Mouse (Mus musculus): ENCODE results near the gene Ptges3l. TPM values are rescaled to one million over a fixed set of nuclear protein-coding genes. Genes with fewer than 3 reads are reported as not detected.
"Not testable (repeated sequence)": the region's sequence is repeated elsewhere in the genome, so short reads cannot be mapped to it uniquely, and the experiment has no call there.

Ptges3l gene
- polyA plus RNA-seq, 1 experiment from 2014 or later, result 1.7 TPM

GRCm38 (mm10) chr11:101438006-101438405 lies 12.9 kb upstream of the Ptges3l start:
- not testable (repeated sequence) for H3K4me1 ChIP-seq (ENCODE audit: control insufficient read depth, insufficient read depth, low read length); DNase-seq (ENCODE audit: low spot score, missing footprints); H3K27me3 ChIP-seq (ENCODE audit: control insufficient read depth, insufficient read depth, low read length); ATAC-seq (ENCODE audit: low FRiP score); H3K9me3 ChIP-seq (ENCODE audit: control insufficient read depth, low read length); H3K9ac ChIP-seq (ENCODE audit: low read length); H3K4me2 ChIP-seq; H3K36me3 ChIP-seq (ENCODE audit: control insufficient read depth, insufficient read depth, low read length); H3K27ac ChIP-seq (ENCODE audit: low read depth, low read length); H3K4me3 ChIP-seq (ENCODE audit: low read depth, low read length)
- WGBS, result 60% methylated on average over 3 of the region's 3 CpGs

- H3K9ac ChIP-seq (ENCODE audit: low read length), result no peak overlapping the region
- no peak overlapping the region for H3K4me3 ChIP-seq (ENCODE audit: low read depth, low read length)
- H3K9me3 ChIP-seq (ENCODE audit: control insufficient read depth, low read length), result no peaks in the 10 kb centered on the region
- H3K4me2 ChIP-seq, result no peak overlapping the region
- no peak overlapping the region for H3K27ac ChIP-seq (ENCODE audit: low read depth, low read length)
- DNase-seq (ENCODE audit: low spot score, missing footprints) (no peak), ATAC-seq (ENCODE audit: low FRiP score) (no peak)
- peaks cover 11% of the 10 kb centered on the region for H3K36me3 ChIP-seq (ENCODE audit: control insufficient read depth, insufficient read depth, low read length)
- WGBS, result 56% methylated on average over 4 of the region's 4 CpGs
- H3K4me1 ChIP-seq (ENCODE audit: control insufficient read depth, insufficient read depth, low read length), result no peaks in the 10 kb centered on the region
- no peaks in the 10 kb centered on the region for H3K27me3 ChIP-seq (ENCODE audit: control insufficient read depth, insufficient read depth, low read length)
These were observed 11.8 kb upstream of the Ptges3l start for GRCm38 (mm10) chr11:101436916-101437315.

GRCm38 (mm10) chr11:101435831-101436230 lies 10.7 kb upstream of the Ptges3l start:
- H3K36me3 ChIP-seq (ENCODE audit: control insufficient read depth, insufficient read depth, low read length), result peaks cover 14% of the 10 kb centered on the region
- WGBS, result 92% methylated on average over 4 of the region's 4 CpGs

GRCm38 (mm10) chr11:101433396-101433795 lies 8.3 kb upstream of the Ptges3l start:
- H3K27ac ChIP-seq (ENCODE audit: low read depth, low read length), result no peak overlapping the region
- H3K4me2 ChIP-seq, result no peak overlapping the region
- no peaks in the 10 kb centered on the region for H3K4me1 ChIP-seq (ENCODE audit: control insufficient read depth, insufficient read depth, low read length)
- H3K36me3 ChIP-seq (ENCODE audit: control insufficient read depth, insufficient read depth, low read length), result peaks cover 21% of the 10 kb centered on the region
- 97% methylated on average over 13 of the region's 13 CpGs for WGBS
- no peak overlapping the region for H3K4me3 ChIP-seq (ENCODE audit: low read depth, low read length)
- no peak for ATAC-seq (ENCODE audit: low FRiP score)
- no peaks in the 10 kb centered on the region for H3K27me3 ChIP-seq (ENCODE audit: control insufficient read depth, insufficient read depth, low read length)
- H3K9ac ChIP-seq (ENCODE audit: low read length), result no peak overlapping the region
- DNase-seq (ENCODE audit: low spot score, missing footprints), result no peak
- no peaks in the 10 kb centered on the region for H3K9me3 ChIP-seq (ENCODE audit: control insufficient read depth, low read length)

More at GRCm38 (mm10) chr11:101435831-101436230, 10.7 kb upstream of the Ptges3l start:
- DNase-seq (ENCODE audit: low spot score, missing footprints), result no peak
- ATAC-seq (ENCODE audit: low FRiP score), result no peak
- Histone ChIP-seq H3K9ac (ENCODE audit: low read length) (no peak overlapping the region), H3K4me2 (no peak overlapping the region), H3K9me3 (ENCODE audit: control insufficient read depth, low read length) (no peaks in the 10 kb centered on the region), H3K27ac (ENCODE audit: low read depth, low read length) (no peak overlapping the region), H3K4me3 (ENCODE audit: low read depth, low read length) (no peak overlapping the region), H3K27me3 (ENCODE audit: control insufficient read depth, insufficient read depth, low read length) (no peaks in the 10 kb centered on the region), H3K4me1 (ENCODE audit: control insufficient read depth, insufficient read depth, low read length) (no peaks in the 10 kb centered on the region)

GRCm38 (mm10) chr11:101431327-101431726 lies 6.2 kb upstream of the Ptges3l start:
- Histone ChIP-seq H3K4me2 (no peak overlapping the region), H3K4me1 (ENCODE audit: control insufficient read depth, insufficient read depth, low read length) (peaks cover 4% of the 10 kb centered on the region; the same call in 1 of the 2 replicates), H3K9ac (ENCODE audit: low read length) (no peak overlapping the region), H3K27ac (ENCODE audit: low read depth, low read length) (no peak overlapping the region), H3K9me3 (ENCODE audit: control insufficient read depth, low read length) (no peaks in the 10 kb centered on the region), H3K36me3 (ENCODE audit: control insufficient read depth, insufficient read depth, low read length) (peaks cover 21% of the 10 kb centered on the region), H3K4me3 (ENCODE audit: low read depth, low read length) (no peak overlapping the region), H3K27me3 (ENCODE audit: control insufficient read depth, insufficient read depth, low read length) (no peaks in the 10 kb centered on the region)
- ATAC-seq (ENCODE audit: low FRiP score) (no peak), DNase-seq (ENCODE audit: low spot score, missing footprints) (no peak)
- WGBS, result 92% methylated on average over 9 of the region's 9 CpGs

GRCm38 (mm10) chr11:101426165-101426564 lies 1.0 kb upstream of the Ptges3l start:
- Histone ChIP-seq H3K27me3 (ENCODE audit: control insufficient read depth, insufficient read depth, low read length) (0 out of 2 replicates have a peak, but pooled peaks cover 4% of the 10 kb centered on the region), H3K9me3 (ENCODE audit: control insufficient read depth, low read length) (no peaks in the 10 kb centered on the region), H3K4me2 (peak overlapping the region; percentile 95), H3K4me1 (ENCODE audit: control insufficient read depth, insufficient read depth, low read length) (peaks cover 17% of the 10 kb centered on the region), H3K36me3 (ENCODE audit: control insufficient read depth, insufficient read depth, low read length) (peaks cover 7% of the 10 kb centered on the region), H3K4me3 (ENCODE audit: low read depth, low read length) (peak overlapping the region; percentile 95), H3K27ac (ENCODE audit: low read depth, low read length) (no peak overlapping the region), H3K9ac (ENCODE audit: low read length) (peak overlapping the region; percentile 81; the same call in 1 of the 2 replicates)
- 65% methylated on average over 8 of the region's 8 CpGs for WGBS
- ATAC-seq (ENCODE audit: low FRiP score) (no peak), DNase-seq (ENCODE audit: low spot score, missing footprints) (no peak)

- Histone ChIP-seq H3K4me1 (ENCODE audit: control insufficient read depth, insufficient read depth, low read length) (peaks cover 17% of the 10 kb centered on the region), H3K27me3 (ENCODE audit: control insufficient read depth, insufficient read depth, low read length) (0 out of 2 replicates have a peak, but pooled peaks cover 4% of the 10 kb centered on the region), H3K27ac (ENCODE audit: low read depth, low read length) (peak within 1 kb of the TSS; percentile 51), H3K4me3 (ENCODE audit: low read depth, low read length) (peak within 1 kb of the TSS; percentile 95), H3K4me2 (peak within 1 kb of the TSS; percentile 95), H3K36me3 (ENCODE audit: control insufficient read depth, insufficient read depth, low read length) (no peaks in the 10 kb centered on the region), H3K9ac (ENCODE audit: low read length) (peak within 1 kb of the TSS; percentile 81), H3K9me3 (ENCODE audit: control insufficient read depth, low read length) (no peaks in the 10 kb centered on the region)
- DNase-seq (ENCODE audit: low spot score, missing footprints) (no peak), ATAC-seq (ENCODE audit: low FRiP score) (peak; percentile 43; the same call in 1 of the 2 replicates)
- 5% methylated on average over 23 of the region's 23 CpGs for WGBS
These were observed 855 bp downstream of the Ptges3l start, which contains the start of gene Gm27029 for GRCm38 (mm10) chr11:101424105-101424851. Gm27029 (minus strand) TSS chr11:101424796.

- no peak for ATAC-seq (ENCODE audit: low FRiP score)
- Histone ChIP-seq H3K9me3 (ENCODE audit: control insufficient read depth, low read length) (no peaks in the 10 kb centered on the region), H3K27ac (ENCODE audit: low read depth, low read length) (no peak overlapping the region), H3K4me1 (ENCODE audit: control insufficient read depth, insufficient read depth, low read length) (peaks cover 10% of the 10 kb centered on the region), H3K9ac (ENCODE audit: low read length) (no peak overlapping the region), H3K4me3 (ENCODE audit: low read depth, low read length) (no peak overlapping the region), H3K4me2 (no peak overlapping the region), H3K36me3 (ENCODE audit: control insufficient read depth, insufficient read depth, low read length) (no peaks in the 10 kb centered on the region), H3K27me3 (ENCODE audit: control insufficient read depth, insufficient read depth, low read length) (0 out of 2 replicates have a peak, but pooled peaks cover 4% of the 10 kb centered on the region)
- DNase-seq (ENCODE audit: low spot score, missing footprints), result no peak
- WGBS, result 89% methylated on average over 5 of the region's 5 CpGs
These were observed 5.0 kb downstream of the Ptges3l start for GRCm38 (mm10) chr11:101420148-101420547.

- Histone ChIP-seq H3K4me2 (no peak overlapping the region), H3K4me1 (ENCODE audit: control insufficient read depth, insufficient read depth, low read length) (peaks cover 10% of the 10 kb centered on the region), H3K27me3 (ENCODE audit: control insufficient read depth, insufficient read depth, low read length) (0 out of 2 replicates have a peak, but pooled peaks cover 4% of the 10 kb centered on the region), H3K36me3 (ENCODE audit: control insufficient read depth, insufficient read depth, low read length) (no peaks in the 10 kb centered on the region), H3K9ac (ENCODE audit: low read length) (no peak overlapping the region), H3K9me3 (ENCODE audit: control insufficient read depth, low read length) (no peaks in the 10 kb centered on the region), H3K27ac (ENCODE audit: low read depth, low read length) (no peak overlapping the region), H3K4me3 (ENCODE audit: low read depth, low read length) (no peak overlapping the region)
- 27% methylated on average over 3 of the region's 3 CpGs for WGBS
- no peak for ATAC-seq (ENCODE audit: low FRiP score)
- DNase-seq (ENCODE audit: low spot score, missing footprints), result no peak
These were observed 5.5 kb downstream of the Ptges3l start for GRCm38 (mm10) chr11:101419610-101420009.

Data from midbrain, embryonic 11.5 days (tissue).